Mouse (Mus musculus): ENCODE results near the gene Cdc73.
"Not testable (repeated sequence)": the region's sequence is repeated elsewhere in the genome, so short reads cannot be mapped to it uniquely, and the experiment has no call there.

The Cdc73 gene

DNA sequence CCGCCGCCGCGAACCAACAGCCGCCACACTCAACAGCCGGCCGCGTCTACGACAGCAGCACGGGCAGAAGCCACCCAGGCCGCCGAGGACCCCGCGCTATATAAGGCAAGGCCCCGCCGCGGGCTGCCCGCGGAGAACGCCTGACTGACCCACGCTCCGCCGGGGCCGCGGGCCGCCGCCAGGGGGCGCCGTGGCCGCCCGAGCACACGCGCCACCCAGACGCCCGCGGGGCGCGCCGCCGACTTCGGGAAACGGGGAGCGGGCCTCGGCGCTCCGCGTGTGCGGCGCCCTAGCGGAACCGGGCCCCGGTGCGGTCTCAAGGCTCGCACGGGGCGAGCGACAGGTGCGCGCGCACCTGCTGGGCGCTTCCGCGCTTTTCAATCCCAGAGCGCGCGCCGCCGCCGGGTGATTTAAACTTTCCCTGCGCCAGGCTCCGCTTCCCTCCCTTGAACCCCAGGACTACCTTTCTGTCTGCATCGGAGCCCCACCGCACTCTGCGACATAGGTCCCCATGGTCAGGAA is at the start of gene Cdc73:
Gene Cdc73, minus strand, starts transcription at position 153 of the 522 bp plus-strand sequence.
- peak; percentile 99 for DNase-seq

DNA sequence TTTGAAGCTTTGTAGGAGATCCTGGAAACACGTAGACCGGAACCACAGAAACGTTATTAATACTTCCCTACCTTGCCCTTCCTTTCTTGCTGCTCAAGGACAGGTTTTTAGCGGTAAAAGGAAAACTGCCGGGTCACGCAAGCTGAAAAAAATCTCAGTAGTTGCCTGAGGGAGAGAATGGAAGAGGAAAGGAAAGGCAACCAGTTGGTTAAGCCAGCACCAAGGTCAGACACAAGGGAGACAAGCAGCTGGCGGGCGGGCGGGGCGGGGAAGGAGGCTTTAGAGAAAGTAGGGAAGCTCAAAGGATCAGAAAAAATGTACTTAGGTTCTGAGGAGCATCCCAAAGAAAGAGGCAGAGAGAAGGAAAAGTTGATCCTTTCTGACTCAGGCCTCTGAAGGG is 43.2 kb upstream of the Cdc73 start:
- no peak for DNase-seq

DNA sequence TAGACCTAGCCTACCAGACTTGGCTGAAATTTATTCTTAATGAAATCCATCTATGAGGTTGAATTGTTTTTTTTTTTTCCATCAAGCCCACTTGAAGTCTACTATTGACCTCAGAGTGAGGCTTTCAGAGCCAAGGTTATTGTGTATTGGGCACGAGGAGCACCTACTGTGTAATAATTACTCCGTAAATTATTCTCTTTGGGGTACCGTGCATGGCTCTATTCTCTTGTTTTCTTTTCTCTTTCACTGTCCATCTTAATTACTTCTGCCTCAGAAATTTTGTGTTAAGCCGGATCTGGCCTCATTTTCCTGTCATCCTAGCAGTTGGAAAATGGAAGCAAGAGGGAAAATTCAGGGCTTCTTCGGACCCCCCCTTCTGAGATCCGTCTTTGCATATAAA is 39.5 kb upstream of the Cdc73 start:
- no peak for DNase-seq

DNA sequence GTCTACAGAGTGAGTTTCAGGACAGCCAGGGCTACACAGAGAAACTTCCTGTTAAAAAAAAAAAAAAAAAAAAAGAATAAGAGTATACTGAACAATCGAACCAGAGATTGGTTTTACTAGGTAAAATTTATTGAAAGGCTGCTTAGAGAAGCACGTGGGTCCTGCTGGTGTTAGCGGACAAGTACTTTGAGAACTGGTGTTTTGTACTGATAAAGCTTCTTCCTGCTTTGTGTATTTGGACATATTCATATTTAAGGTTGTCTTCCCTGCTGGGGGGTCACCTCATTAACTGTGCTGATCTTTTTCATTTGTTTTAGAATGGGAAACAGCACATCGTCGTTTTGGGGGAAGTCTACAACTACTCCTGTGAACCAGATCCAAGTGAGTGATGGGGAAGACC is 38.6 kb upstream of the Cdc73 start:
- no peak for DNase-seq

DNA sequence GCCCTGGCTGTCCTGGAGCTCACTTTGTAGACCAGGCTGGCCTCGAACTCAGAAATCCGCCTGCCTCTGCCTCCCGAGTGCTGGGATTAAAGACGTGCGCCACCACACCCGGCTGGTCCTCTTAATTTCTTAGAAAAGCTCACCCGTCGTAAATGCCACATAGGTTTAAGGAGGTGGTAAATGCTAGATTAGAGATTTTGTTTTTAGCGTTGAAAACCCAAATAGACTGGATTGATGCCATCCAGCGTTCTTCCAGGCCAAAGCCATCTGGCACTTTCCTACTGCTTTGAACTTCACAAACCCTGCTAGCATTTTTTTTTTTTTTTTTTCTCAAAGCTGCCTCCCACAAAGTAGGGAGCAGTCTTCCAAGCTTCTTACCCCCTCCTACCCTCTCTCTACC is 37.9 kb upstream of the Cdc73 start:
- peak; percentile 61 for DNase-seq

DNA sequence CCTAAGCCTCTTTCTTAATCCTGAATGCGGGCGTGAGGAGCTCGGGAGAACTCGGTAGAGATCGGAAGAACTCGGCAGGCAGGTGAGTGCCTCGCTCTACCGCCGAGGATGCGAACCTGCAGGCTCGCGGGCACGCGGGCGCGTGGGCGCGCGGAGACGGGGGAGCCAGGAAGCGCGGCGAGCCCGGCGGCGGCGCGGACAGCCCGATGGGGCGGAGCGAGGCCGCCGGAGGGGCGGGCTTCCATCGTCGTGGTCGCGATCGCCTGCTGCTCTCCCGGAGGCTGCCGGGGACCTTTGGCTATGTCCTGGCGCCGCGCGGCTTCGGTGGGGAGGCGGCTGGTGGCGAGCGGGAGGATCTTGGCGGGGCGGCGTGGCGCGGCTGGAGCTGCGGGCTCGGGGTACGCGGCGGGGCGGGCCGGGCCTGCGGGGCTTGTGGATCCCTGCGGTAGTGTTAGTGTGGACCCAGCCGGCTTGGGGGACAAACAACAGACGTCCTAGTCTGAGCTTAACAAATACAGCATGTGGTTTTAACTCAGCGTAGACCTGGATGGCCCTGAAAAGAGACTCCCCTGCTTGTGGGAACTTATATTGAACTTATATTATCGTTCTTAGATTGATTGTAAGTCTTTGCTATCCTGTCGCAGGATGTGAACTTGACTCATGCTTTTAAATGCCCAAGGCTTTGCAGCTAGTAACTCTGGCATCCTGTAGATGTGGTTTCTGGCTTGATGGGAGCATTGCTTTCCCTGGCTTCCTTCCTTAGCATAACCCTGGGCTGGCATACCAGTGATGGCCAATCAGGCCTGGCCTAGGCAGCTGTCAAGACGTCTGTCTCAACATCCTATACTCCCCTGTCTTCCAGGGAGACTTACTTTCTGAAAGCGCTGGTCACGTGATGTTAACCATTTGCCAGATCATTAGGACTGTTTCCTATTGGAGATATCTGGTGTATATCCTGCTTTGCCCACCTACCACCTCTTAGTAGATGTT is 37.0 kb upstream of the Cdc73 start:
- DNase-seq: peak; percentile 99

DNA sequence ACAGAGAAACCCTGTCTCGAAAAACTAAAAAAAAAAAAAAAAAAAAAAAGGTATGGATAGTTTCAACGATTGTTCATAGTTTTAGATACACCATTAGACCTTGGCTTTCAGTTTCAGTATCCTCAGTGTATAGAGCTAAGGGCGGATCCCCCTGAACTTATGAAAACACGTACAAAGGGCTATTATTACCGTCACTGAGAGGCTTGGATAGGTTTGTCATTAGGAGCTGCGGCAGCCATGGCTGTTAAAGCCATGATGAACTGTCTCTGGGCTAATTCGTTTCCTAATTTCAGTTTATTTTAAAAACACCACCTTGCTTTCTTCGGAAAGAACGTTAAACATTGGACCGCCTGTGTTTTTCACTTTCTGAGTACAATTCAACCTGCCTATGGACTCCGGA is 36.1 kb upstream of the Cdc73 start:
- peak; percentile 67 for DNase-seq

DNA sequence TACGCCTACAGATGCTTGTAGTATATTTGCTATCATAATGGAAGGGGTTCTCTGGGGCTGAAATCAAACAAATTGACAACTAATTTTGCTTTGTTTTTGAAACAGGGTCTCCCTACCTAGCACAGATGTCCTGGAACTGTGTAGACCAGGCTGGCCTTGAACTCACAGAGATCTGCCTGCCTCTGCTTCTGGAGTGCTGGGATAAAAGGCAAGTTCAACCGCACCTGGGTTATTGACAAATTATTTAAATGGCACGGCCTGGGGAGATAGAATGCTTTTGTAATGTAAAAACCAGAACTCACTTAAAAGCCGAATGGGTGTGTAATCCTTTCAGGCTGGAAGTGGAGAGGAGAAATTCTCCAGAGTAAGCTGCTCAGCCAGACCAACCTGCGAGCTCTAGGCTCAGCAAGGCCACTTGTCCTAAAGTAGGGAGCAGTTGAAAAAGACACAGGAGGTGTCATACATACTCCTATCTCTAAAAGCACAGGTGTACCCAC is 31.3 kb upstream of the Cdc73 start:
- DNase-seq: peak; percentile 68

DNA sequence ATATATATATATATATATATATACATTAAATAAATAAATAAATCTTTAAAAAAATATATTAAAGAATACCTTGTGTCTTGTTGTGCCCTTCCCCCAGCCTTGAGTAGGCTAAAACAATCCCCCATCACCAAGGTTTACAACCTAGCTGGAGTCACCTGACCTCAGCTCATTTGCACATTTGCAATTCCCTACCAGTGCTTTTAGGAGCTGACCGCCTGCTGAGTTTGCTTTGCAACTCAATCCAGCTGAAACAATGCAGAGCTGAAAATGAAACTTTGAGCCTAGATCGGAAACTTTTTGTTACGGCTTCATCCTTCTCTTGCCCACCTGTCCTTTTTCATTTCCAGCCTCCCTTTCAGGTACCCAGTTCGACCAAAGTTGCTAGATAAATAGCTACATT is 29.0 kb upstream of the Cdc73 start:
- DNase-seq: no peak

DNA sequence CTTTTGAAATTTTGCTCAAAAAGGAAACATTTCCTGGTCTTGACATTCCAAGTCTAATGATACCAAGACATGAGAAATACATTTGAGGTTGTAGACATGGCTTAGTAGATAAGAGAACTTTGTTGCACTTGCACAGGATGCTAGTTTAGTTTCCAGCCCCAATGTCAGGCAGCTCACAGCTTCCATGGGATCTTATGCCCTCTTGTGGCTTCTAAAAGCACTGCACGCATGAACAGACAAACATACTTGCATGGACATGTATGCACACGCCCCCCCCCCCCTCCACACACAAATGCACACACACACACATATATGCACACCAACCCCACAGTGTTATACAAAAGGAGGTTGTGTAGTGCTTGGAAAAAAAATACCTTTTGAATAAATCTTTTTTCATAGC is 28.2 kb upstream of the Cdc73 start:
- no peak for DNase-seq

DNA sequence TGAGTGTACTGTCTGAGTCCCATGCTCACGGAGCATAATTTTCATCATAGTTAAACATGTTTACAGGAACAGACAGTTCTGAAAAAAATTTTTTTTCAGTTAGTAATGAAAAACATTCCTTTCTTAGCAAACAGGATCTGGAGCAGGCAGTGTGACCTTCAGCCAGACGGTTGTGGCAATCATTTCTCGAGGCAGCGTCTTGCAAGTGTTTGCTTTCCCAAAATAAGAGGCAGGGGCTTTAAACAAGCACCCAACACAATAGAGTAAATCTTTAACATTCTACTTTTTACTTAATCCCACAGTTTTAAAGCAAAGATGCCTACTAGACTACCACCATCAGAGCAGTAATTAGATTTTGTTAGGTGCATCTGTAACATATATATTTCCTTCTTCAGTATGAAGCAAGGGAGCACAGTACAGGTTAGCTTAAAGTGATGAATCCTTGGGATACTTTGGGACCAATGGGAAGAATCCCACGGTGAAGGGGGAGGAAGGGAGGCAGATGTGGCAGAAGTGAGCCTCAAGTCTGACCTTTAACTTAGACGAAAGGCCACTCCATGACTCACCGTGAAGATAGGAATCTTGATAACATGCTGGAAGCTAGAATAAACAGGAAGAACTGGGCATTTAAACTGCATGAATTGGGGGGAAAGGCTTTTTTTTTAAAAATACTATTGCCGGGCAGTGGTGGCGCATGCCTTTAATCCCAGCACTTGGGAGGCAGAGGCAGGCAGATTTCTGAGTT is 25.2 kb upstream of the Cdc73 start:
- no peak for DNase-seq

DNA sequence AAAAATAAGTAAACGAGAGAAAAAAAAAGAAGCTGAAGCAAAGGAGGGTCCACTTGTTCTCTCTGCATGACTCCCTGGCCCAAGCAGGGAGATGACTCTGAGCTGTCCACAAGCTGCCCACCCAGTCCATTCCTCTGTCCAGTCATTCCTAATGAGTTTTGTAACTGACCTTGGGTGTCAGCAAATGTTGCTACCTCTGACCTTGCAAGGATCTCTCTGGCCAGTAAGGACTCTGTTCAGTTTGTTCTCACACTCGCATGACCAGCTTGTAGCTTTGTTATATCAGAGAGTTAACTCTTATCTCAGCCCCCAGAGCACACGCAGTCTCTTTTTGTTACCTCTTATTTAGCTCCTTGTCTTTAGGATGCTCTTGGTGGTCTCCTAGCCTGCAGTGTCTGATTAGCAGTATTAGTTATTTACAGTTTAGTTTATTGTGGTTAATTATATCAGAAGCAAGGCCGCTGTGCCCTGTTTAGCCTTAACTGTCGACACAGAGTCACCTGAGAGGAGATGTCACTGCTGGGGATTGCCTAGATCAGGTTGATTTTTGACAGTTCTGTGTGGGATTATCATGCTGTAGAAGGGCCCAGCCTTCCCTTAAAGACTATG is 21.9 kb upstream of the Cdc73 start:
- no peak for DNase-seq

DNA sequence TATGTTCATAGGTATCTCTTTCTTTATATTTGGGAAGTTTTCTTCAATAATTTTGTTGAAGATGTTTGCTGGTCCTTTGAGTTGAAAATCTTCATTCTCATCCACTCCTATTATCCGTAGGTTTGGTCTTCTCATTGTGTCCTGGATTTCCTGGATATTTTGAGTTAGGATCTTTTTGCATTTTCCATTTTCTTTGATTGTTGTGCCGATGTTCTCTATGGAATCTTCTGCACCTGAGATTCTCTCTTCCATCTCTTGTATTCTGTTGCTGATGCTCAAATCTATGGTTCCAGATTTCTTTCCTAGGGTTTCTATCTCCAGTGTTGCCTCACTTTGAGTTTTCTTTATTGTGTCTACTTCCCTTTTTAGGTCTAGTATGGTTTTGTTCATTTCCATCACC is 13.3 kb upstream of the Cdc73 start, which contains the start of gene Glrx2:
Gene Glrx2, plus strand, starts transcription at position 301 of the 400 bp plus-strand sequence.
- DNase-seq: not testable (repeated sequence)

DNA sequence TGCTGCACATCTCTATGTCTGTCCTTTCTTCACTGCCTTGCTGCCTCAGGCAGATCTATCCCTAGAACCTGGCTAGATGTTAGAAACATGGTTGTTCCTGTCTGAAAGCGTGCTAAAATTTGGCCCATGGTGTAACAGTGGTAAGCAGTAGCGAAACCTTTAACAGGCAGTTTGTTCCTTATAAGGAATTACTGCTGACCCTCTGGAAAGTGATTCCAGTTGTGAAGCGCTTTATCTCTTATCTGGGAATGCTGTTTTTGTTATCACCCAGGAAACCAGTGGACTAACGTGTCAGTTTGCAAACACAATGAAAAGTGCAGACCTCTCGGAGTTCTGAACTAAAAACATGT is 7.9 kb upstream of the Cdc73 start:
- DNase-seq: no peak

DNA sequence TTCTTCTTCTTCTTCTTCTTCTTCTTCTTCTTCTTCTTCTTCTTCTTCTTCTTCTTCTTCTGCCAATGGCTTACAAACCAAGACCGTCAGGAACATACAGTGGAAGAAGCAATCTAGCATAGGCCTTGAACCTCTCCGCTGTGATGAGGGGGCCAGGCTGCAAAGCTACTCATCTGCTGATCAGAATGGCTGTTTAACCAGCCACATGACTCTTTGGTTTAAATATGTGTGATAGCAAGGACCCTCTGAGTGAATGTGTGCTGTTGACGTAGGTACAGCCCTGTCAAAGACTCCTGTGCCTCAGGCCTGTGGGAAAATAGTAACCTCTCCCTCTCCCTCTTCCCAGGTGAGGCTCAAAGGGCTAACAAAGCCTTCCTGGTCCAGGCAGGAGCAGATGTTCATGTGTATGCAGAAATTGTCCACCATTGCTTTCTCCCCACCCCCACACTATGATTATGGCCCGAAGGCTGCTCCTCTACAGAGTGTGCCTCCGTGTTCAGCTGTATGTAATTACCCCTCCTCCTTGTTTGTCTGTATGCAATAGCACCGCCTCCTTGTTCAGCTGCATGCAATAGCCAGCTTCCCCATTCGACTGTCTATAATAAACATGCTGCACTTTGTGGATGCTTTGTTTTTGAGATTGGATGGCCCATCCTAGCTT is 7.4 kb upstream of the Cdc73 start:
- DNase-seq: no peak

DNA sequence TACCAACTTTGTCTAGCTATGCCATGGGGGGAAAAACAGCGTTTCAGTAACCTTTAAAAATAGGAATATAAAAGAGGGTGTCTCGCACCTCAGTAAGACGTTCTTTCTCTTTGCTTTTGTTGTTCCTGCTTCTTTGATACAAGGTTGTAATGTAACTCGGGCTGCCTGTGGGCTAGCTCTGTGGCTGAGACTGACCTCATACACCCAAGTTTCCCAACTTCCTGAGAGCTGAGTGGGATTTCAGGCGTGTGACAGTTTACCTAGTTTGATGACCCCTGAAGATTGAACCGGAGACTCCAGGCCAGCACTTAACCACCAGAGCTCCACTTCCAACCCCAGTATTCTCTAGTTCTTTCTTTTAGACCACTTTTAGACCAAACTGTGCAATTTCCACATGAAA is 5.7 kb upstream of the Cdc73 start:
- no peak for DNase-seq

DNA sequence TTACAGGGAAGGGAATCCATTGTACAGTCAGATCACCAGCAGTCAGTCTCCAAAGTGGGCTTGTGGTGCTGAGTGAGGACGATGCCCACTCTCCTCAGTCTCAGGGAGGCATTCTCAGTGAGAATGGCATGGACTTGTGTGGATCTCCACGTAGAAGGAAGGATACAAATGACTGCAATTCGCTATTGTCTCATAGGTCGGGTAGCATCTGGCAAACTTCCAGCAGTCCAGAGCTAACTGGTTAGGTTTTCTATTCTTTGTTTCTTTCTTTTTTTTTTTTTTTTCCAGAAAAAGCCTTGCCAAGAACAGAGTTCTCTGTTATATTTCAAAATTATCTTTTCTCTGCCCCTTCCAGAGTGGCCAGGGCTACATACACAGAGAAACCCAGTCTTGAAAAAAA is 4.3 kb upstream of the Cdc73 start:
- DNase-seq: no peak

DNA sequence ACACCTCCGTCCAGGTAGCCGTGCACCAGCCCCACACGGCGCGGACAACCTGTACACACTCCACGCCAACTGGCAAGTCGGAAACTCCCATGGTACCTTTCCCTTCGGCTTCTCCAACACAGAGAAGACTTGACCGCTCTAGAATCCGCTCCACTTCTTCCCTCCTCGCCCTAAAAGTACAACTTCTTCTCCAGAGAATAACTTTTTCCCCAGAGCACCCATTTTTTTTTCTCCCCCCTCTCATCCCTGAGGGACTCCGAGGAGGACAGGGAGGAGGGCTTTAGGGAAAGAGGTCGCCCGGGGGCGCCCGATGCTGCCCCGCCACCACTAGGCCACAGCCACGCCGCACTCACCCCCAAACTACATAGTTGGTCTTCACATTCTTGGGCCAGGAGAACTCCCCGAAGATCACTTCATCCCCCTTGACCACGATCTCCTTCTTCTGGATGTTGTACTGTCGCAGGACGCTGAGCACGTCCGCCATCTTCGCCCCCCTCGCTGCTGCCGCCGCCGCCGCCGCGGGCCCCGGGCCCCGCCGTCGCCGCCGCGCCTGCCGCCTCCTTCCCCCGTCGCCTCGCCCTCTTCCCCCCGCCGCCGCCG is 452 bp downstream of the Cdc73 start:
- DNase-seq: no peak

DNA sequence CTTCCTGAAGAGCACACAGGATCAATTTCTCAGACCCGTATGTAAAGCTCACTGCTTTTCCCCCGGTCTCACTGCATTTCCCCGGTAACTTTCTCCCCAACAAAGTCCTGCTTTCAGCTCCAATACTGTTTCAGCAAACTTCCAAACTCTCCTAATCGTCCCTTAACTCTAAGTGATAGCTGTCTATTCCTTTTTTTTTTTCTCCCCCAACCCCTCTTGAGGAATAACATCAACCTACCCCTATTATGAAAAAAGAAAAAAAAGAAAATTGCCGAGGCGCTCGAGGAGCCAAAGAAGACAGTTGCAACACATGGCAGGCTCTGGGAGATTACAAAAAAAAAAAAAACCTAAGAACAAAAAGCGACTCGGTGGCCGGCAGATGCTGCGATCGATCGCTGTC is 957 bp downstream of the Cdc73 start:
- no peak for DNase-seq

DNA sequence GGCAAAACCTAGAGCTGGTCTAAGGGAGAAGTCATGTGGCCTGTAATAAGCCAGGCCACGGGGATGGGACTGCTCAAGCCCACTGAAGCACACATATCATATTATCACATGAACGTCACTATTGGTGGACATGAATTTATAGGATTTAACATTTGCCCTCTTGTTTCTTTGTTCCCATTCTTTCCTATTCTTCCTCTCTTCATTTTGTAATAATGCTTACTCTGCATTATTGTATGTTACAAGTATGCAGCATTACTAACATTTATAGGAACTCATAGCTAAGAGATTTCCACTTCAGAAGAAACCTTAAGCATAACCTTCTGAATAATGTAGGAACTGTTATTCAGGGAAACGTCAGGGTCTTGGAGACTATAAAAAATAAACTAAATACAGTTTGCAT is 17.8 kb downstream of the Cdc73 start:
- no peak for DNase-seq

DNA sequence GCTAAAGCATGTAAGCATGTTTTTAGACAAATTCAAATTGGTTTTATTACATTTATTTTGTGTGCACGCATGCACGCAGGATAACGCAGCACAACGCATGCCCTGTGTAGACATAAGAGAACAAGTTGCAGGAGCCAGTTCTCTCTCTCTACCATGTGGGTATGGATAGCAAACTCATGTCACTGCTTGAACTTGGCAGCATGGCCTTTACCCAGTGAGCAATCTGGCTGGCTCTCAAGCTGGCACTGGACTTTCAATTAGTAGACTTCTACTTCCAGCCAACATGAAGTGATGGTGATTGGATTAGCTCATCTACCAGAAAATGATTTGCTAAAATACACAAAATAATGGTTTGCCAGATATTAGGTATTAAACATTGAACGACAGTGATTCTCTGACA is 21.6 kb downstream of the Cdc73 start:
- peak; percentile 93 for DNase-seq

DNA sequence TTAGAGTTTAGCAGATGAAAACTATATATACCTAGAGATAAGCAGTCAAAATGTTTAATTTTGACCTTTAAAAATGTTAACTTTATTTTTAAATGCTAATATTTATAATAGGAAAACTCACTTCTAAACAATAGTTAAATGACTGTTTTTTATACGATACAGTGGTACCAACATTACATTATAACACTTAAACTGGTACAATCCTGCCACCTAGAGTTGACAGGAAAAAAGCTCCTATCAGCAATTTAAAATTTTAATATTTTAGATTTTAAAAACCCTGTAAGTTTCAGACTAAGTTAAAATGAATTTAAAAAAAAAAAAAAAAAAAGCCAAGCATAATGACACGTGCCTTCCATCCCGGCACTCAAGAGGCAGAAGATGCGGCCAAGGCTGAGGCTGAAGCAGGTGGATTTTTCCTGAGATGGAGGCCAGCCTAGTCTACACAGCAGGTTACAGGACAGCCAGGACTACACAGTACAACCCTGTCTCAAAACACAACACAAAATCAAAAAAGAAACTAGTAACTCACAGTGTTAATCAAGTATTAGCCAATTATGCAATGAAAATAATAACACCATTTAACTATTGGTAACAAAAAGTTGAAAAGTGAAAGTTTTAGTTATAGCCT is 26.8 kb downstream of the Cdc73 start:
- DNase-seq: no peak
